In the genomic region with DNA sequence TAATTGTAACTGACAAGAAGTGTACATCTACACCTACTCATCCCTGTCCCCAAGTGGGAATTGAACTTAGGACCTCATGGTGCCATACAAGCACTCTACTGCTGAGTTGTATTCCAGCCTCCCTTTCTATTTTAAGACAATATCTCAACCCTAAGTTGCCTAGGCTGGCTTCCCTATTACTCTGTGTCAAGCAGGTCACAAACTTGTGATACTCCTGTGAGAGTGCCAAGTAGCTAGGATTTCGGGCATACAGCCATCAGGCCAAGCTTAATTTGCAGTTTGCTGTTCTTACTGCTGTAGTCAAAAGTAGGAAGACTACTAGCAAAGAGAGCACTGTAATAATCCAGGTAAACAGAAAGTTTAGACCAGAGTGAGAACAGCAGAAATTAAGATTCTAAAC, we compare ENCODE assay signal across 14 mouse cellular contexts. TPM values are rescaled to one million over a fixed set of nuclear protein-coding genes. Genes with fewer than 3 reads are reported as not detected.
A peak's percentile ranks its signal among the peaks of the same experiment; 100 is the strongest.
DNase-seq lines count a peak whose midpoint lies in the region; ATAC-seq lines count a peak whose summit lies in the region.
"Had no signal": no experiment of that assay in that cellular context is flagged by ENCODE, and none has a peak within 500 bp of the region (broad histone marks: within the 10 kb centered on the region; RNA-seq: fewer than 3 reads in every experiment).

No protein-coding gene starts in this region.

- H3K27ac ChIP-seq in kidney, embryonic 15.5 days = no peak overlapping the region
- H3K27ac ChIP-seq: embryonic facial prominence, embryonic 10.5 days; forebrain, embryonic 13.5 days; macrophage; midbrain, embryonic 12.5 days; stomach, postnatal 0 days had no signal

- no peaks in the 10 kb centered on the region for H3K9me3 ChIP-seq in kidney, embryonic 15.5 days (replicated peaks)
- H3K9me3 ChIP-seq: embryonic facial prominence, embryonic 10.5 days; forebrain, embryonic 13.5 days; midbrain, embryonic 12.5 days had no signal

- peaks cover 96% of the 10 kb centered on the region for H3K36me3 ChIP-seq in kidney, embryonic 15.5 days

- 87% methylated on average over 1 of the region's 1 CpGs for WGBS in kidney, embryonic 15.5 days

- no peak overlapping the region for H3K4me3 ChIP-seq in kidney, embryonic 15.5 days (replicated peaks)
- H3K4me3 ChIP-seq: embryonic facial prominence, embryonic 10.5 days; forebrain, embryonic 13.5 days; midbrain, embryonic 12.5 days had no signal

- no peak overlapping the region for H3K9ac ChIP-seq in kidney, embryonic 15.5 days
- H3K9ac ChIP-seq: forebrain, embryonic 13.5 days; midbrain, embryonic 12.5 days had no signal

- no peak overlapping the region for H3K4me2 ChIP-seq in kidney, embryonic 15.5 days
- H3K4me2 ChIP-seq: forebrain, embryonic 13.5 days; midbrain, embryonic 12.5 days had no signal

- DNase-seq in kidney, postnatal 36 days = peak; percentile 16 to 30
- peak; percentile 47 for DNase-seq in gastrocnemius, postnatal 10 days
- DNase-seq in heart, adult 9 months (ENCODE audit: low spot score in 2 of 2) = peak; percentile 35 to 72
- peak; percentile 72 for DNase-seq in heart, postnatal 4 days
- no peak for DNase-seq in left cerebral cortex, adult 11 months (ENCODE audit: low spot score)
- DNase-seq in thymus, postnatal 36 days = no peak
- DNase-seq: cerebellum, postnatal 36 days; right cerebral cortex, postnatal 14 days had no signal

- H3K27me3 ChIP-seq in kidney, embryonic 15.5 days = no peaks in the 10 kb centered on the region
- H3K27me3 ChIP-seq: forebrain, embryonic 13.5 days; midbrain, embryonic 12.5 days had no signal

- no peaks in the 10 kb centered on the region for H3K4me1 ChIP-seq in kidney, embryonic 15.5 days
- H3K4me1 ChIP-seq: embryonic facial prominence, embryonic 10.5 days; forebrain, embryonic 13.5 days; midbrain, embryonic 12.5 days had no signal

- no peak for ATAC-seq in kidney, embryonic 15.5 days (replicated peaks; ENCODE audit: low FRiP score)
- ATAC-seq: forebrain, embryonic 13.5 days had no signal

RNA-seq across cellular contexts. Expression of gene Nfx1, which starts 13.0 kb away (rescaled TPM):
- 87.3 and 87.9 TPM in 2 replicates for polyA plus RNA-seq in kidney, embryonic 15.5 days (2015; fragmentation: Nextera tagmentation; extraction: Ambion mirVana)
- total RNA-seq in gastrocnemius, postnatal 10 days (2021) = 10 to 100 TPM; 23.9 to 33.3 TPM
- 10 to 100 TPM; 35.8 to 38.5 TPM for total RNA-seq in heart, postnatal 4 days (2021)

RNA-seq across cellular contexts. Expression of gene Chmp5, which starts 35.5 kb away (rescaled TPM):
- 114 and 121 TPM in 2 replicates for polyA plus RNA-seq in kidney, embryonic 15.5 days (2015; fragmentation: Nextera tagmentation; extraction: Ambion mirVana)
- 10 to 100 TPM; 33.0 to 33.9 TPM for total RNA-seq in gastrocnemius, postnatal 10 days (2021)
- 10 to 100 TPM; 37.9 to 38.5 TPM for total RNA-seq in heart, postnatal 4 days (2021)

RNA-seq across cellular contexts. Expression of gene Bag1, which starts 35.6 kb away (rescaled TPM):
- polyA plus RNA-seq in kidney, embryonic 15.5 days (2015; fragmentation: Nextera tagmentation; extraction: Ambion mirVana) = 218 and 220 TPM in 2 replicates
- 100 to 1,000 TPM; 158 to 160 TPM for total RNA-seq in gastrocnemius, postnatal 10 days (2021)
- total RNA-seq in heart, postnatal 4 days (2021) = 100 to 1,000 TPM; 196 to 204 TPM

Comparison
In these comparisons a context has a peak if more than half of its experiments do, and no peak if none do; other contexts are left out.
1. DNase-seq: peak in kidney, postnatal 36 days (2 of 2), gastrocnemius, postnatal 10 days (single experiment), heart, adult 9 months (2 of 2) and heart, postnatal 4 days (single experiment); none in left cerebral cortex, adult 11 months (single experiment) and thymus, postnatal 36 days (0 of 2).